Mouse (Mus musculus) left cerebral cortex, postnatal 4 days (tissue): Measurements from ENCODE around the gene Ears2. TPM values are rescaled to one million over a fixed set of nuclear protein-coding genes. Genes with fewer than 3 reads are reported as not detected.
"Not testable (repeated sequence)": the region's sequence is repeated elsewhere in the genome, so short reads cannot be mapped to it uniquely, and the experiment has no call there.

ENCODE experiments used
- DNase-seq: peaks from one replicate; pipeline ENCODE4 v3.0.0-alpha.2; 2022
- intact Hi-C: fragments of 180-260 bp; cut with DNase I; formaldehyde crosslinking; loops from one replicate; pipeline ENCODE4 v1.15.1; 2025
- total RNA-seq, 2 experiments: library from RNA; stranded (reverse); gene quantifications; 2 replicates each; pipeline ENCODE4 v1.2.3; 2021

Ears2 gene
- total RNA-seq, result 1 to 10 TPM; 8.9 to 9.8 TPM

- intact Hi-C loops, result loop anchor here (10.0 kb wide), 1 partner anchor 62 kb away; no protein-coding TSS in a partner anchor
- DNase-seq, result peak; percentile 97
These were observed at the start of gene Ears2, which contains the start of gene Ubfd1 for GRCm38 (mm10) chr7:122066945-122067516. Ears2 (minus strand) TSS chr7:122067263. Ubfd1 (plus strand) TSS chr7:122067175.

DNA sequence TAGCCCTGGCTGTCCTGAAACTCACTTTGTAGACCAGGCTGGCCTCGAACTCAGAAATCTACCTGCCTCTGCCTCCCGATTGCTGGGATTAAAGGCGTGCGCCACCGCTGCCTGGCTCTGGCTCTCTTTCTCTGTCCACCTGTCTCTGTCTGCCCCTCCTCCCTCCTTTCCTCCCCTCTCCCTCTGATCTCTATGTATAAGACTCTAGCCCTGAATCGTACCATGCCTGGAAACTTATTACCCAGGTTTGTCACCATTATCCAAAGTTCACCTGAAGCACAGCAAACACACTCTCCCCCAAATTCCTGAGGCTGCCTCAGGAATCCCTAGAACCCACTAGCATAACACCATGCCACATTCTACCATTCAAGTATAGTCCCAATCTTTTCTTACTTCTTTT lies 41.1 kb upstream of the Ears2 start:
- intact Hi-C loops, result no loop called here
- no peak for DNase-seq

DNA sequence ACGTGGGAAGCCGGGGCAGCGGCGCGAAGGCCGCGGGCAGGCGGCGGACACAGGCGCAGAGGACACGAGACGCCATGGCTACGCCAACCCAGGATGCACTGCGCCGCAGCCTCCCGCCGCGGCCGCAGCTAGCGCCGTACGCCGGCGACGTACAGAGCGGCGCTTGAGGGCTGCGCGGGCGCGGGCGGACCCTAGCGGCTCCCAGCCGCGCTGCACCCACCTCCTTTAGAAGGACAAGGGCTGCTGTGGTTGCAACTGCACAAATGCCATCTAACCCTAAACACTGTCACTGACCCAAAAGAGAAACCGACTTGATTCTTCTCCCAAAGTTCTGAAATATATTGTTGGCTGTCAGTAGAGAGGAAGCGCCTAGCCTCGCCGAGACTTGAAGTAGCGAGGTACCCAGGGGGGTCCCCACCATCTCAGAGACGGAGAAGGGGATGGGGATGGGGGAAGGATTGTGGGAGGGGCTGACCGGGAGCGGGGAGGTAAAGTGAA lies 34.7 kb upstream of the Ears2 start, which contains the start of gene Ndufab1:
Gene Ndufab1, minus strand, starts transcription at position 140 of the 498 bp plus-strand sequence.
- DNase-seq, result peak; percentile 86
- intact Hi-C loops, result no loop called here

DNA sequence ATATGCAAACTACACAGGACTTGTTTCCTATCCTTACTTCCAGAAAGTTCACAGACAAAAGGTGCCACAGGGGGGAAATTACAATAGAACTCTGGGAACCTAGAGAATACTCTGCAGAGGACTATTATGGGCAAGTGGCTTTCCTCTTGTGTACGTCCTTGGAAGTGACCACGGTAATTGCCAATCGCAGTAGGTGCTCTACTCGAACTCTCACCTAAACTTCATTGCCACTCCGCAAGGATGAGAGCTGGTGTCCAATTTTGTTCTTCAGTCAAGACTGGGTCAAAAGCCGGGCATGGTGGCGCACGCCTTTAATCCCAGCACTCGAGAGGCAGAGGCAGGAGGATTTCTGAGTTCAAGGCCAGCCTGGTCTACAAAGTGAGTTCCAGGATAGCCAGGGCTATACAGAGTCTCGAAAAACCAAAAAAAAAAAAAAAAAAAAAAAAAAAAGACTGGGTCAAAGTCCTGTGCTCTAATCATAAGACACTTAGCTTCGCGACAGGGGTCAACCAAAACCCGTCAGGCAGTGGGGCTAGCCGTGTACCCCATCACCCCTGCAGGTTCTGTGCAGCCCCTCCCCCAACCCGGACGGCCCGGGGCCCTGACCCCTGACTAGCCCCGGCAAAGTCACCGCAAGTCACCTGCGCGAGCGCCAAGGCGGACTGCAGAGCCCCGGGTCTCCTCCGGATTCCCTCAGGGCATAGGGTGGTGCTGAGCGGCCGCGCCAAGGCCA lies 34.1 kb upstream of the Ears2 start:
- intact Hi-C loops, DNase-seq: not testable (repeated sequence)

DNA sequence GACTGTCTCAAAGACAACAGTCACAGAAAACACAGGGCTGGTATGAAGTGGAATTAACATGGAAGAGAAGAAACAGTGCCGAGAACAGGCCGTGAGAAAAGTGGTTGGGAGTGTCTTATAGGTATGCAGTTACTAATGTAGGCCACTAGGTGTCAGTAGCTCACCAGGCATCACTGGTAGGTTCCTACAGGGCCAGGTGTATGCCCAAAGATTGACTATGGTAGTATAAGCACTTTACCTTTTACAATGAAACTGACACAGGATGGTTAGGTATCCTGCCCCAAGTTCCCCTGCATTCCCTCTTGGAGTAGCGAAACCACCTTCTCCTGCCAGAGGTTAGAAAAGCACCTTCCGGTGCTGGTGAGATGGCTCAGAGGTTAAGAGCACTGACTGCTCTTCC lies 32.2 kb upstream of the Ears2 start:
- DNase-seq, result peak; percentile 10
- intact Hi-C loops, result no loop called here

DNA sequence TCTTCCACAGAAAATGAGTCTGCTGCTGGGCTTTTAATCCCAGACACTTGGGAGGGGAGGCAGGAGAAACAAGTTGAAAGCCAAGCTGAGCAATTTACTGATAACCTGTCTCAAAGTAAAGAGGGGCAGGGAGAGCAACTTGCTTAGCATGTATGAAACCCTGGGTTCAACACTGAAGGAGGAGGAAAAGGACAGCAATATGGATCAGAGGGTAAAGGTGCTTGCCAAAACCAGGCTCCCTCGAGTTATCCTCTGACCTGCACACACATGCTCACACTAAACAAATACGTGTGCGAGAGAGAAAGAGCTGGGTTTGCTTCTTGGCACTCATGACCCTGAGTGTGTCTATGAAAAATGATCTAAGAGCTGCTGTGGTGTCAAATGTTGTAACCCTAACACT lies 30.9 kb upstream of the Ears2 start:
- DNase-seq, result no peak
- intact Hi-C loops, result no loop called here

DNA sequence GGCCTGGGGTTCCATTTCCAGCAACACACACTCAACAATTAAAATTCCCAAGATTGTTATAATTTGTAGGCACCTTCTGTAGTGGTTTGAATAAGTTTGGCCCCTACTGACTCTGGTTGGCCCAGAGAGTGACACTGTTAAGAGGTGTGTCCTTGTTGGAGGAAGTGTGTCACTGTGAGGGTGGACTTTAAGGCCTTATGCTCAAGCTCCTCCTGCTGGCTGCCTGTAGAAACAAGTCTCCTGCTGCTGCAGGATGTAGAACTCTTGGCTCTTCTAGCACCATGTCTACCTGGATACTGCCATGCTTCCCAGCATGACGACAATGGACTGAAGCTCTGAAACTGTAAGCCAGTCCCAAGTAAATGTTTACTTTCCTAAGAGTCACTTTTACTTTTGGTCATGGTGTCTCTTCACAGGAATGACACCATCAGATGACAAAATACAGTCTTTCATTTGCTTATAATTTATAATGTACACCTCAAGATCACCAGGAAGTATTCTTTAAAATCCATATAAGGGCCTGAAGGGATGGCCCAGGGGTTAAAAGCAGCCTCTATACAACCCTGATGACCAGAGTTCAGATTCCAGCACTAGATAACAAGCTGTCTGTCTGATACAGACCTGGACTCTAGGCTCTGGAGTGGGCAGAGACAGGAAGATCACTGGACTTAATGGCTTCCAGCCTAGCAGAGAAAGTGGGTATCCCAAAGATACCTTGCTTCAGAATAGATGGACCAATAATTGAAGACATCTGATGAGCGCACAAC lies 27.7 kb upstream of the Ears2 start:
- intact Hi-C loops, result no loop called here
- DNase-seq, result no peak

DNA sequence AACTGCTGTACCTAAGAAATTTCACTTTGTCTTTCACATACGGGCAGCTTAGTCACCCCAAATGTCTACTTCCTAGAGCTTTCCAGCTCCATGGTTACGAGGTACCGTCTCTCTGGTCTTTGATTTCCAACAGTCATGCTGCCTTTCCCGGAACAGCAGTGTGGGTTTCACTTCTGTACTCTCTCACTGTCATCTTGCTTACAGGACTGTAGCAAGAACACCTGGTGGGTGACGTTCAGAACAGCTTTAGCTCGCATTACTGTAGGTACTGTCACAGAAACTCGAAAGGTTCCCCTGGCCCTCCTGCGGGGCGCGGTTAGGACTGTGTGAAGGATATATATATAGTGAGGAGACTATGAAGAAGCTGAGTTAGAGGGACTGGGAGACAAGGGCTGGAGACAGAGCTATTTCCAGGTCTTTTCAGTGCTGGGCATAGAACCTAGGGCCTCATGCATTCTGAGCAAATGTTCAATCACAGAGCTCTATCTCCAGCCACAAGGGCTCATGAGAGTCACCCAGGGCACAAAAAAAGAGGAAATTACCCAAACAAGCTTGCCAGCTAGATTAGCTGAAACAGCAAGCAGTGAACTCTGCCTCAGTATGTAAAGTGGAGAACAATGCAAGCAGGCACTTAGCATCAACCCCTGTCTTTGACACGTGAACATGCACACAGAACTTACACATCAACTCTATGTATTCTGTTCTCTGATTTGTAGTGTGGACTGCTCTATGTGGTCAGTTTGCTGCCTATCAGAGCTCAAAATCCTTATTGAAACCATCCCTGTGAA lies 20.3 kb upstream of the Ears2 start:
- no peak for DNase-seq
- intact Hi-C loops, result no loop called here

GRCm38 (mm10) chr7:122081071-122081470 lies 14.0 kb upstream of the Ears2 start:
- DNase-seq, result no peak

GRCm38 (mm10) chr7:122079798-122080554 lies 12.9 kb upstream of the Ears2 start:
- no peak for DNase-seq
- intact Hi-C loops, result no loop called here

More at GRCm38 (mm10) chr7:122081071-122081470, 14.0 kb upstream of the Ears2 start:
- intact Hi-C loops, result no loop called here

GRCm38 (mm10) chr7:122074374-122074773 lies 7.3 kb upstream of the Ears2 start:
- intact Hi-C loops, result no loop called here

GRCm38 (mm10) chr7:122067517-122068381 lies 686 bp upstream of the Ears2 start:
- no peak for DNase-seq
- intact Hi-C loops, result loop anchor here (10.0 kb wide), 1 partner anchor 63 kb away; no protein-coding TSS in a partner anchor

More at GRCm38 (mm10) chr7:122074374-122074773, 7.3 kb upstream of the Ears2 start:
- DNase-seq, result no peak

- intact Hi-C loops, result loop anchor here (10.0 kb wide), 1 partner anchor 62 kb away; no protein-coding TSS in a partner anchor
- no peak for DNase-seq
These were observed 740 bp downstream of the Ears2 start for GRCm38 (mm10) chr7:122066102-122066944.

GRCm38 (mm10) chr7:122065656-122066055 lies 1.4 kb downstream of the Ears2 start:
- no peak for DNase-seq
- intact Hi-C loops, result loop anchor here (10.0 kb wide), 1 partner anchor 61 kb away; no protein-coding TSS in a partner anchor

DNA sequence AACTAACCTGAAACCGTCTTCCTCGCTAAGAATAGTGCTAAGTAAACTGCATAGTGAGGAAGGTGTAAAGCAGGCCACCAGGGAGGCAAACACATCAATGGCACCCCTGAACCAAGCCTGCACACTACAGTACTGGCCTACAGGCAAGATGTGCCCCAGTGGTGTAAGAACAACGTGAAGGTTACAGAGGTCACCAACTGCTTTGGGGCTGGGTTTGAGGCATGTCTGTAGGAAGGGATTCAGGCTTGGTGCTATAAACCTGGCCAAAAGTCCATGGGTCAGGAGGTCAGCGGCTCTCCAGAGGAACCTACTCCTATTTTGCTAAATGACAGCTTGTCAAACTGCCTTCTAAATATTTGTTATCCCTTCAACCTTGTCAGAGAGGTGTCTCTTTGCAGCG lies 10.4 kb downstream of the Ears2 start:
- DNase-seq, result no peak
- intact Hi-C loops, result no loop called here

GRCm38 (mm10) chr7:122050834-122051233 lies 16.2 kb downstream of the Ears2 start:
- no peak for DNase-seq
- intact Hi-C loops, result no loop called here

DNA sequence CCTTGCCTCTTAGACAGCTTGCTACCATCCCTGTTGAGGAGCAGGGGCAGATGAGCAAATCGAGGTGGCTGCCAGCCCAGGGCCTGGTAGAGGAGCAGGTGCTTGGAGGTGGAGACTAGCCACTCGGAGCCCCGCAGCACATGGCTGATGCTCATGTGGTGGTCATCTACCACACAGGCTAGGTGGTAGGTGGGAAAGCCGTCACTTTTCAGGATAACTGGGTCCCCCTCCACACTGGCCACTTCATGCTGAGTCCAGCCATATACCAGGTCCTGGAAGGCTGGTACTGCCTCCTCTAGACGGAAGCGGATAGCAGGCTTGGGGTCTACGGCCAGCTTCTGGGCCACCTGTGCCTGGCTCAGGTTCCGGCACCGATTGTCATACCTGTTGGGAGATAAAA lies 18.9 kb downstream of the Ears2 start:
- intact Hi-C loops, result no loop called here
- no peak for DNase-seq

DNA sequence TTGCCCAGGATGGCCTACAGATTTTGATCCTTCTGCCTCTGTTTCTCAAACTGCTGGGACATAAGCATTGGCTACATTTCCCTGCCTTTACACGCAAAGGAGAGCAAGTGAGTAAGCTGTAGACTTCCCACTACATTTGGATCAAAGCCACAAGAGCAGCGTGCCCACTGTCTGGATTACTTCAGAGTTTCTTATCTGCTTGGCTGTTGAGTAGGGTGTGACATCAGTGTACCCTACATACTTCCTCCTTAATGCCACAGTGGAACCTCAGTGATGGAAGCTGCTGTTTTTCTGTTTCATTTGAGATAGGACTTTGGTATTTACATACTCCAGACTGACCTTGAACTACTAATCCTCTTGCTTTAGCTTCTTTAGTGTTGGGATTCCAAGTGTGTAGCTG lies 20.2 kb downstream of the Ears2 start:
- intact Hi-C loops, result no loop called here
- no peak for DNase-seq
